In the genomic region with DNA sequence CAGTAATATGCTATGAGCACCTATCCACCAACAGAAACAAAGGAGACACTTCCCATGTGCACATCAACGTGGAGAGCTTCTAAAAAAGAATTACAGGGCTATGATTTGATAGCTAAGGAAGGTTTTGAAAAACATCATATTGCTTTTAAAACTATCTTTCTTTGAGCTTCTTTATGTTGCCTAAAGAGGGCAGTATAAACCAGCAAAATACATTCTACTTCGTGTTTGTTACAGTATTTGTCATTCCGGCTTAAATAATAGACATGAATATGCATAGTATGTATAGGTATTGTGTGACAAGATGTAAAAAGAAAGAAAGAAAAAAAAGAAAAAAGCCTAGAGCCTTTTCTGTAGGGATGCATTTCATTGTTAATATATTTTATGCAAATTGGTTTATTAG, we compare ENCODE assay signal across 15 mouse cellular contexts.
DNase-seq lines count a peak whose midpoint lies in the region; ATAC-seq and TF ChIP-seq lines count a peak whose summit lies in the region.
"Had no signal": no experiment of that assay in that cellular context is flagged by ENCODE, and none has a peak within 500 bp of the region (broad histone marks: within the 10 kb centered on the region; RNA-seq: fewer than 3 reads in every experiment).

No protein-coding gene starts in this region.

- no peaks in the 10 kb centered on the region for H3K36me3 ChIP-seq in heart, adult 2 months (ENCODE audit: control insufficient read depth, insufficient read depth, low read length)
- no peaks in the 10 kb centered on the region for H3K36me3 ChIP-seq in heart, embryonic 11.5 days (ENCODE audit: control insufficient read depth, insufficient read depth, low read length)
- H3K36me3 ChIP-seq in liver, adult 2 months (ENCODE audit: control insufficient read depth, insufficient read depth, low read length) = no peaks in the 10 kb centered on the region
- no peaks in the 10 kb centered on the region for H3K36me3 ChIP-seq in E14TG2a.4 (ENCODE audit: insufficient read depth, low read length)
- H3K36me3 ChIP-seq in embryonic facial prominence, embryonic 14.5 days (ENCODE audit: control insufficient read depth, insufficient read depth, low read length) = no peaks in the 10 kb centered on the region
- H3K36me3 ChIP-seq: limb, embryonic 15.5 days had no signal

- no peaks in the 10 kb centered on the region for H3K4me1 ChIP-seq in heart, adult 2 months (ENCODE audit: control insufficient read depth, insufficient read depth, low read length)
- H3K4me1 ChIP-seq in heart, embryonic 11.5 days (ENCODE audit: control insufficient read depth, insufficient read depth, low read length) = no peaks in the 10 kb centered on the region
- H3K4me1 ChIP-seq in liver, adult 2 months (ENCODE audit: control insufficient read depth, insufficient read depth, low read length) = no peaks in the 10 kb centered on the region
- no peaks in the 10 kb centered on the region for H3K4me1 ChIP-seq in E14TG2a.4 (replicated peaks; ENCODE audit: low read depth, low read length)
- no peaks in the 10 kb centered on the region for H3K4me1 ChIP-seq in embryonic facial prominence, embryonic 14.5 days (ENCODE audit: control insufficient read depth, insufficient read depth, low read length)
- H3K4me1 ChIP-seq: limb, embryonic 15.5 days had no signal

- no peaks in the 10 kb centered on the region for H3K27me3 ChIP-seq in heart, adult 2 months (ENCODE audit: control insufficient read depth, insufficient read depth, low read length)
- no peaks in the 10 kb centered on the region for H3K27me3 ChIP-seq in heart, embryonic 11.5 days (ENCODE audit: control insufficient read depth, insufficient read depth, low read length)
- H3K27me3 ChIP-seq in liver, adult 2 months (ENCODE audit: control insufficient read depth, insufficient read depth, low read length) = no peaks in the 10 kb centered on the region
- H3K27me3 ChIP-seq in E14TG2a.4 (ENCODE audit: insufficient read depth, low read length) = no peaks in the 10 kb centered on the region
- H3K27me3 ChIP-seq in embryonic facial prominence, embryonic 14.5 days (replicated peaks; ENCODE audit: control insufficient read depth, insufficient read depth, low read length) = no peaks in the 10 kb centered on the region
- H3K27me3 ChIP-seq: limb, embryonic 15.5 days had no signal

- H3K9me3 ChIP-seq in heart, embryonic 11.5 days (replicated peaks; ENCODE audit: control insufficient read depth, low read length) = no peaks in the 10 kb centered on the region
- H3K9me3 ChIP-seq in E14TG2a.4 (ENCODE audit: low read length) = no peaks in the 10 kb centered on the region
- no peaks in the 10 kb centered on the region for H3K9me3 ChIP-seq in embryonic facial prominence, embryonic 14.5 days (ENCODE audit: control insufficient read depth, low read length)
- H3K9me3 ChIP-seq: limb, embryonic 15.5 days had no signal

- no peak for TF ChIP-seq EP300 in heart, adult 2 months (IDR thresholded peaks at IDR 0.05; ENCODE audit: insufficient read depth, low read depth, low read length)

- no peak overlapping the region for H3K27ac ChIP-seq in heart, adult 2 months
- no peak overlapping the region for H3K27ac ChIP-seq in heart, embryonic 11.5 days (ENCODE audit: low read depth, low read length)
- H3K27ac ChIP-seq in liver, adult 2 months (replicated peaks; ENCODE audit: insufficient read depth, low read depth, low read length) = no peak overlapping the region
- no peak overlapping the region for H3K27ac ChIP-seq in embryonic facial prominence, embryonic 14.5 days (replicated peaks; ENCODE audit: low read depth, low read length)
- H3K27ac ChIP-seq: limb, embryonic 15.5 days had no signal

- no peak overlapping the region for H3K4me3 ChIP-seq in heart, adult 2 months
- H3K4me3 ChIP-seq in heart, embryonic 11.5 days (ENCODE audit: low read depth, low read length) = no peak overlapping the region
- H3K4me3 ChIP-seq in liver, adult 2 months (ENCODE audit: insufficient read depth, low read depth, low read length) = no peak overlapping the region
- no peak overlapping the region for H3K4me3 ChIP-seq in E14TG2a.4 (replicated peaks; ENCODE audit: low read length)
- H3K4me3 ChIP-seq in embryonic facial prominence, embryonic 14.5 days (ENCODE audit: low read depth, low read length) = no peak overlapping the region
- H3K4me3 ChIP-seq: limb, embryonic 15.5 days; myocyte had no signal

- no peaks in the 10 kb centered on the region for H3K79me2 ChIP-seq in heart, adult 2 months (replicated peaks; ENCODE audit: control insufficient read depth, insufficient read depth, low read length)
- no peaks in the 10 kb centered on the region for H3K79me2 ChIP-seq in liver, adult 2 months (ENCODE audit: control insufficient read depth, insufficient read depth, low read length)

- H3K9ac ChIP-seq in heart, adult 2 months (ENCODE audit: low read depth, low read length) = no peak overlapping the region
- H3K9ac ChIP-seq in heart, embryonic 11.5 days (ENCODE audit: low read depth, low read length) = no peak overlapping the region
- H3K9ac ChIP-seq in liver, adult 2 months (ENCODE audit: low read depth, low read length) = no peak overlapping the region
- no peak overlapping the region for H3K9ac ChIP-seq in embryonic facial prominence, embryonic 14.5 days (ENCODE audit: low read depth, low read length)
- H3K9ac ChIP-seq: limb, embryonic 15.5 days had no signal

- H3K4me2 ChIP-seq in heart, embryonic 11.5 days = no peak overlapping the region
- H3K4me2 ChIP-seq in embryonic facial prominence, embryonic 14.5 days (ENCODE audit: low read depth, low read length) = no peak overlapping the region
- H3K4me2 ChIP-seq: limb, embryonic 15.5 days had no signal

- WGBS in heart, adult 2 months = 19% methylated on average over 3 of the region's 3 CpGs
- WGBS in heart, embryonic 11.5 days (ENCODE audit: insufficient replicate concordance) = 26% methylated on average over 3 of the region's 3 CpGs
- 13% methylated on average over 3 of the region's 3 CpGs for WGBS in liver, adult 2 months
- WGBS in embryonic facial prominence, embryonic 14.5 days = 26% methylated on average over 3 of the region's 3 CpGs

- ATAC-seq in heart, embryonic 11.5 days (replicated peaks; ENCODE audit: insufficient number of reproducible peaks, low FRiP score, low TSS enrichment) = no peak
- ATAC-seq in embryonic facial prominence, embryonic 14.5 days (ENCODE audit: low read depth) = no peak
- ATAC-seq: forebrain, embryonic 16.5 days had no signal

- peak; percentile 54 for TF ChIP-seq CTCF in heart, adult 2 months (IDR thresholded peaks at IDR 0.05)
- 0 out of 2 replicates have a peak, but pooled peaks have one; percentile 1 for TF ChIP-seq CTCF in liver, adult 2 months (IDR thresholded peaks at IDR 0.05; ENCODE audit: low read depth, low read length)
- TF ChIP-seq CTCF in E14TG2a.4 (conservative IDR thresholded peaks at IDR 0.05; ENCODE audit: low read length) = peak; percentile 32

- no peak for TF ChIP-seq POLR2A in heart, adult 2 months (IDR thresholded peaks at IDR 0.05; ENCODE audit: insufficient read depth, low read depth, low read length)
- TF ChIP-seq POLR2A in liver, adult 2 months (IDR thresholded peaks at IDR 0.05; ENCODE audit: extremely low read depth, insufficient read depth, low read length) = no peak

- intact Hi-C loops in heart, adult 2 months (cut with DNase I) = no loop called here

- DNase-seq in heart, adult 2 months = no peak
- DNase-seq in liver, adult 2 months (ENCODE audit: extremely low read depth, low read depth, low spot score) = peak; percentile 10
- DNase-seq in liver = no peak
- peak; percentile 18 for DNase-seq in embryonic facial prominence, embryonic 14.5 days (ENCODE audit: low spot score)
- DNase-seq in spleen, adult 18-20 months = no peak
- DNase-seq in ovary, adult 18-20 months (ENCODE audit: low spot score) = no peak
- DNase-seq: cerebellum, adult 18-20 months; kidney, postnatal 10 days; lung, postnatal 10 days; right cerebral cortex, postnatal 14 days had no signal

Comparison
In these comparisons a context has a peak if more than half of its experiments do, and no peak if none do; other contexts are left out.
1. DNase-seq: peak in liver, adult 2 months (single experiment) and embryonic facial prominence, embryonic 14.5 days (single experiment); none in heart, adult 2 months (0 of 2), liver (single experiment), spleen, adult 18-20 months (0 of 2) and ovary, adult 18-20 months (single experiment).
2. CTCF ChIP-seq: peak in every context shown above with its lines; median percentile 54 in heart, adult 2 months; 32 in E14TG2a.4; 1 in liver, adult 2 months.